15 mouse cellular contexts compared by ENCODE assay signal in the genomic region with DNA sequence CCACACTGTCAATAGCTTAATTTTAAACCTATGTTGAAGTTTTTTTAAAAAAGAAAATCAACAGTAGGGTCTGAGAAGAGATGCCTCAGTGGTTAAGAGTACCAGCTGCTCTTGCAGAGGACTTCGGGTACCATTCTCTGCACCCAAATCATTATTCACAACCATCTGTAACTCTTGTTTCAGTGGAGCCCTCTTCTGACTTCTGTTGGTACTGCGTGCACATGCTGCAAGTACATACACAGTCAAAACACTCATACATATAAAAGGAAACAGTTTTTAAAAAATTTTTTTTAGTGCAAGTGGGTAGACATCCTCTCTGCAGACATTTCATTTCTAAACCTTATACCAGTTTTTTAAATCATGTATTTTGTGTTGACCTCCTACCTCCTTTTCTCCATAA.
DNase-seq lines count a peak whose midpoint lies in the region; ATAC-seq and TF ChIP-seq lines count a peak whose summit lies in the region.
"Had no signal": no experiment of that assay in that cellular context is flagged by ENCODE, and none has a peak within 500 bp of the region (broad histone marks: within the 10 kb centered on the region; RNA-seq: fewer than 3 reads in every experiment).

No protein-coding gene starts in this region.

- no peak overlapping the region for H3K4me2 ChIP-seq in intestine, postnatal 0 days (replicated peaks; ENCODE audit: low read depth)
- H3K4me2 ChIP-seq in intestine, embryonic 15.5 days (replicated peaks): no peak overlapping the region
- H3K4me2 ChIP-seq: embryonic facial prominence, embryonic 12.5 days; hindbrain, embryonic 14.5 days; midbrain, embryonic 13.5 days; neural tube, embryonic 12.5 days had no signal

- H3K4me3 ChIP-seq in intestine, postnatal 0 days (ENCODE audit: low read depth, low read length): no peak overlapping the region
- H3K4me3 ChIP-seq in intestine, embryonic 15.5 days (replicated peaks): no peak overlapping the region
- H3K4me3 ChIP-seq: embryonic facial prominence, embryonic 12.5 days; midbrain, embryonic 13.5 days; neural tube, embryonic 12.5 days had no signal

- ATAC-seq in intestine, postnatal 0 days: no peak
- no peak for ATAC-seq in intestine, embryonic 15.5 days
- ATAC-seq in Patski: no peak
- ATAC-seq: midbrain, embryonic 13.5 days had no signal

- in situ Hi-C loops in Patski (cut with MboI; ENCODE audit: low pct_unique_long_range_greater_than_20kb): no loop called here

- H3K27me3 ChIP-seq in intestine, postnatal 0 days (replicated peaks; ENCODE audit: control insufficient read depth, insufficient read depth, low read length): no peaks in the 10 kb centered on the region
- no peaks in the 10 kb centered on the region for H3K27me3 ChIP-seq in intestine, embryonic 15.5 days (replicated peaks)
- H3K27me3 ChIP-seq in Patski: no peaks in the 10 kb centered on the region
- H3K27me3 ChIP-seq: embryonic facial prominence, embryonic 12.5 days; midbrain, embryonic 13.5 days; neural tube, embryonic 12.5 days had no signal

- H3K4me1 ChIP-seq in intestine, postnatal 0 days (replicated peaks; ENCODE audit: control insufficient read depth, insufficient read depth, low read length): no peaks in the 10 kb centered on the region
- no peaks in the 10 kb centered on the region for H3K4me1 ChIP-seq in intestine, embryonic 15.5 days (replicated peaks)
- H3K4me1 ChIP-seq: embryonic facial prominence, embryonic 12.5 days; midbrain, embryonic 13.5 days; neural tube, embryonic 12.5 days had no signal

- CTCF ChIA-PET in Patski (lab: Charles Lee): no interaction called here

- no peak overlapping the region for H3K9ac ChIP-seq in intestine, postnatal 0 days (ENCODE audit: low read depth, low read length)
- no peak overlapping the region for H3K9ac ChIP-seq in intestine, embryonic 15.5 days
- H3K9ac ChIP-seq: embryonic facial prominence, embryonic 12.5 days; hindbrain, embryonic 14.5 days; midbrain, embryonic 13.5 days; neural tube, embryonic 12.5 days had no signal

- H3K36me3 ChIP-seq in intestine, postnatal 0 days (ENCODE audit: control insufficient read depth, insufficient read depth): no peaks in the 10 kb centered on the region
- no peaks in the 10 kb centered on the region for H3K36me3 ChIP-seq in intestine, embryonic 15.5 days
- H3K36me3 ChIP-seq: embryonic facial prominence, embryonic 12.5 days; G1E; midbrain, embryonic 13.5 days; neural tube, embryonic 12.5 days had no signal

- no peak overlapping the region for H3K27ac ChIP-seq in intestine, postnatal 0 days (ENCODE audit: low read depth, low read length)
- H3K27ac ChIP-seq in intestine, embryonic 15.5 days: no peak overlapping the region
- H3K27ac ChIP-seq: embryonic facial prominence, embryonic 12.5 days; hindbrain, embryonic 14.5 days; midbrain, embryonic 13.5 days; neural tube, embryonic 12.5 days had no signal

- H3K9me3 ChIP-seq in intestine, postnatal 0 days (ENCODE audit: control insufficient read depth): no peaks in the 10 kb centered on the region
- no peaks in the 10 kb centered on the region for H3K9me3 ChIP-seq in intestine, embryonic 15.5 days
- H3K9me3 ChIP-seq: embryonic facial prominence, embryonic 12.5 days; midbrain, embryonic 13.5 days; neural tube, embryonic 12.5 days had no signal

- POLR2A ChIA-PET in Patski (lab: Charles Lee): no interaction called here

- 88% methylated on average over 2 of the region's 2 CpGs for WGBS in intestine, postnatal 0 days
- 88% methylated on average over 2 of the region's 2 CpGs for WGBS in intestine, embryonic 15.5 days

- peak; percentile 21; the same call in 1 of the 2 replicates for TF ChIP-seq CTCF in intestine, postnatal 0 days (IDR thresholded peaks at IDR 0.05; ENCODE audit: low read depth)
- peak; percentile 51 for TF ChIP-seq CTCF in Patski (IDR thresholded peaks at IDR 0.05)

- peak; percentile 5 for DNase-seq in retina, postnatal 1 day
- DNase-seq in retina, embryonic 14.5 days (ENCODE audit: low spot score): no peak
- no peak for DNase-seq in Patski (ENCODE audit: low read depth, low spot score)
- peak; percentile 11 to 14 for DNase-seq in kidney, postnatal 4 days
- DNase-seq in cerebellum, adult 11-12 months: no peak
- DNase-seq: adrenal gland, postnatal 14 days; cerebellum, adult 2 months; lung, adult 18-20 months had no signal

Comparison
In these comparisons a context has a peak if more than half of its experiments do, and no peak if none do; other contexts are left out.
1. DNase-seq: peak in retina, postnatal 1 day (single experiment) and kidney, postnatal 4 days (2 of 2); none in retina, embryonic 14.5 days (single experiment), Patski (single experiment) and cerebellum, adult 11-12 months (single experiment).